Mouse (Mus musculus): Measurements from ENCODE around the gene Gm5294.

The Gm5294 gene

GRCm38 (mm10) chr5:138819780-138820179 is at the start of gene Gm5294:
Gm5294 (plus strand) TSS chr5:138820080.
- no peak for DNase-seq (ENCODE audit: low spot score in 2 of 2)

GRCm38 (mm10) chr5:138775096-138775495 is 44.8 kb upstream of the Gm5294 start:
- no peak for DNase-seq (ENCODE audit: low spot score in 2 of 2)

- DNase-seq (ENCODE audit: low spot score in 2 of 2): no peak
Observed at GRCm38 (mm10) chr5:138776346-138776745, 43.5 kb upstream of the Gm5294 start.

GRCm38 (mm10) chr5:138778731-138779463 is 41.0 kb upstream of the Gm5294 start:
- no peak for DNase-seq (ENCODE audit: low spot score in 2 of 2)

- no peak for DNase-seq (ENCODE audit: low spot score in 2 of 2)
Observed at GRCm38 (mm10) chr5:138779655-138780054, 40.2 kb upstream of the Gm5294 start.

GRCm38 (mm10) chr5:138782697-138783096 is 37.2 kb upstream of the Gm5294 start:
- no peak for DNase-seq (ENCODE audit: low spot score in 2 of 2)

- DNase-seq (ENCODE audit: low spot score in 2 of 2): no peak
Observed at GRCm38 (mm10) chr5:138783181-138783580, 36.7 kb upstream of the Gm5294 start.

GRCm38 (mm10) chr5:138785986-138786515 is 33.8 kb upstream of the Gm5294 start:
- no peak for DNase-seq (ENCODE audit: low spot score in 2 of 2)

GRCm38 (mm10) chr5:138787648-138788047 is 32.2 kb upstream of the Gm5294 start:
- DNase-seq (ENCODE audit: low spot score in 2 of 2): no peak

GRCm38 (mm10) chr5:138788481-138789211 is 31.2 kb upstream of the Gm5294 start:
- DNase-seq (ENCODE audit: low spot score in 2 of 2): no peak

GRCm38 (mm10) chr5:138790954-138791480 is 28.9 kb upstream of the Gm5294 start:
- no peak for DNase-seq (ENCODE audit: low spot score in 2 of 2)

GRCm38 (mm10) chr5:138801588-138802116 is 18.2 kb upstream of the Gm5294 start:
- DNase-seq (ENCODE audit: low spot score in 2 of 2): no peak

GRCm38 (mm10) chr5:138804286-138804685 is 15.6 kb upstream of the Gm5294 start:
- DNase-seq (ENCODE audit: low spot score in 2 of 2): no peak

- DNase-seq (ENCODE audit: low spot score in 2 of 2): no peak
Observed at GRCm38 (mm10) chr5:138809767-138810166, 10.1 kb upstream of the Gm5294 start.

GRCm38 (mm10) chr5:138820717-138821332 is 945 bp downstream of the Gm5294 start:
- no peak for DNase-seq (ENCODE audit: low spot score in 2 of 2)

GRCm38 (mm10) chr5:138825090-138825489 is 5.2 kb downstream of the Gm5294 start:
- no peak for DNase-seq (ENCODE audit: low spot score in 2 of 2)

- DNase-seq (ENCODE audit: low spot score in 2 of 2): no peak
Observed at GRCm38 (mm10) chr5:138833406-138833805, 13.5 kb downstream of the Gm5294 start.

- no peak for DNase-seq (ENCODE audit: low spot score in 2 of 2)
Observed at GRCm38 (mm10) chr5:138834910-138835309, 15.0 kb downstream of the Gm5294 start.

GRCm38 (mm10) chr5:138840981-138841380 is 21.1 kb downstream of the Gm5294 start:
- DNase-seq (ENCODE audit: low spot score in 2 of 2): no peak

- no peak for DNase-seq (ENCODE audit: low spot score in 2 of 2)
Observed at GRCm38 (mm10) chr5:138843168-138843824, 23.4 kb downstream of the Gm5294 start.

GRCm38 (mm10) chr5:138846506-138846905 is 26.6 kb downstream of the Gm5294 start:
- DNase-seq (ENCODE audit: low spot score in 2 of 2): no peak

All from spleen, postnatal 36 days (tissue).